Mouse (Mus musculus): Measurements from ENCODE around the gene Hdhd3. TPM values are rescaled to one million over a fixed set of nuclear protein-coding genes. Genes with fewer than 3 reads are reported as not detected.
"Not testable (repeated sequence)": the region's sequence is repeated elsewhere in the genome, so short reads cannot be mapped to it uniquely, and the experiment has no call there.

The Hdhd3 gene
- polyA plus RNA-seq, 1 experiment, result 63.6 TPM

DNA sequence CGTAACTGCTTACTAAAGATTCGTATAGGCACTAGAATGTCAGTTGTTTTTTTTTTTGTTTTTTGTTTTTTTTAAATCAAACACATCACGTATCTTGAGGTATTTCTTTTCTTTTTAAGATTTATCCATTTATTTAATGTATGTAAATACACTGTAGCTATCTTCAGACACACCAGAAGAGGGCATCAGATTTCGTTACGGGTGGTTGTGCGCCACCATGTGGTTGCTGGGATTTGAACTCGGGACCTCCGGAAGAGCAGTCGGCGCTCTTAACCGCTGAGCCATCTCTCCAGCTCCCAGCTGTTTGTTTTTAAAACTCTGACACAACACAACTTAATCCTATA, 23.7 kb downstream of the Hdhd3 start:
- peak; percentile 65; the same call in 1 of the 2 replicates for TF ChIP-seq CTCF (IDR thresholded peaks at IDR 0.05; ENCODE audit: extremely low read depth, insufficient read length, insufficient replicate concordance, low read depth, low read length)
- 7% methylated on average over 11 of the region's 11 CpGs for WGBS

DNA sequence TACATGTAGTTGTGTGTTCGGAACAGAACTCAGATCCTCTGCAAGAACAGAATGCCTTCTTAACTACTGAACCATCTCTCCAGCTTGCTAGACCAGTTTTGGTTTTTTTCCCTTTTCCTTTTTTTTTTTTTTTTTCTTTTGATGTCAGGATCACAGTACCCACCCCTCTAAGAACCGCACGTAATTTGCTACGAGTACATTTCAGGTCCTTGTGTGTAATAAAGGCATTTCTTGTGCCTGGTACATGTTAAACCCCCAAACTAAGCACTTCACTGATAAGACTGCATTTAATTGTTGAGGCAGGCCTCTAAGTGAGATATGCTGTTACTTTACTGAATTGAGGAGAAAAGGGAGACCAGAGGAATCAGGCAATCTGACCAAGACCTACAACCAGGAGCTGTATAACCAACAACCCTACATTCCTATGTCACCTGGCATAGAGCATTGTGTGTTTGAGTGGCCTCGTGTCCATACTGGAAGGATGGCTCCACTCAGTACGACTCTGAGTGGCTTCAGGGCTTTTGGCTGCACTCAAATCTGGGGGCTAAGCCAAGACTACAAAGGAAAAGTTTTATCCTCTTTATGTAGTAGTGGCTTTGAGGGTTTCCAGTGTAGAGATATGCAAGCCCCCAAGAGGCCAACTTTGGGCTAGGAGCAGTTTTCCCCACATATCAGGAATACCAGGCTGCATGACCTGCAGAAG, 25.6 kb downstream of the Hdhd3 start:
- Histone ChIP-seq H3K4me3 (ENCODE audit: low read depth, low read length) (no peak overlapping the region), H3K27ac (ENCODE audit: insufficient read depth, low read depth, low read length) (no peak overlapping the region), H3K27me3 (ENCODE audit: control insufficient read depth, insufficient read depth, low read length) (no peaks in the 10 kb centered on the region), H3K36me3 (ENCODE audit: control insufficient read depth, insufficient read depth, low read length) (peaks cover 2% of the 10 kb centered on the region; the same call in 1 of the 2 replicates), H3K4me1 (ENCODE audit: control insufficient read depth, insufficient read depth, insufficient read length, low read length) (peaks cover 7% of the 10 kb centered on the region; the same call in 1 of the 2 replicates)
- 88% methylated on average over 6 of the region's 6 CpGs for WGBS
- TF ChIP-seq POLR2A (IDR thresholded peaks at IDR 0.05; ENCODE audit: low read depth, low read length) (no peak), CTCF (IDR thresholded peaks at IDR 0.05; ENCODE audit: extremely low read depth, insufficient read length, insufficient replicate concordance, low read depth, low read length) (no peak)

More for the DNA sequence above, 23.7 kb downstream of the Hdhd3 start:
- H3K27ac ChIP-seq (ENCODE audit: insufficient read depth, low read depth, low read length); H3K36me3 ChIP-seq (ENCODE audit: control insufficient read depth, insufficient read depth, low read length); H3K27me3 ChIP-seq (ENCODE audit: control insufficient read depth, insufficient read depth, low read length): not testable (repeated sequence)
- H3K4me1 ChIP-seq (ENCODE audit: control insufficient read depth, insufficient read depth, insufficient read length, low read length), result peaks cover 12% of the 10 kb centered on the region; the same call in 1 of the 2 replicates
- H3K4me3 ChIP-seq (ENCODE audit: low read depth, low read length), result peak overlapping the region; percentile 70

DNA sequence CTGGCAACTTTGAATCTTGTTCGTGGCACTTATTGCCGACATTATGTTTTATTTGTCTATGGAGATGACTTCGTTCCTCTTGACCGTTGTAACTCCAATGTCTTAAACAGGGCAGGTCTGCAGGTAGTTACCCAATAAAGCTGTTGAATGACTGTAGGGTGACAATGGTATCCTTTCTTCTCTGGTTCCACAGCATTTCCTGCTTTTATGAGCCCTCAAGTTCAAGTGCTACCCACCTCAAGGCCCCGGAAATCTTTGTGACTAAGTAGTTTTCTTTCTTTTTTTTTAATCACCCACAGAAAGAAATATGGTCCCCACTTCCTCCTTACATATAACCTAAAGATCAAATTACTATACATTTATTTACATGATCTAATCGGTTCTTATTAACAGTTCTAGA, 27.5 kb downstream of the Hdhd3 start:
- Histone ChIP-seq H3K4me3 (ENCODE audit: low read depth, low read length) (no peak overlapping the region), H3K27ac (ENCODE audit: insufficient read depth, low read depth, low read length) (peak overlapping the region; percentile 71), H3K27me3 (ENCODE audit: control insufficient read depth, insufficient read depth, low read length) (no peaks in the 10 kb centered on the region), H3K36me3 (ENCODE audit: control insufficient read depth, insufficient read depth, low read length) (no peaks in the 10 kb centered on the region), H3K4me1 (ENCODE audit: control insufficient read depth, insufficient read depth, insufficient read length, low read length) (peaks cover 6% of the 10 kb centered on the region; the same call in 1 of the 2 replicates)
- TF ChIP-seq POLR2A (IDR thresholded peaks at IDR 0.05; ENCODE audit: low read depth, low read length) (no peak), CTCF (IDR thresholded peaks at IDR 0.05; ENCODE audit: extremely low read depth, insufficient read length, insufficient replicate concordance, low read depth, low read length) (no peak)
- WGBS, result 14% methylated on average over 6 of the region's 6 CpGs

DNA sequence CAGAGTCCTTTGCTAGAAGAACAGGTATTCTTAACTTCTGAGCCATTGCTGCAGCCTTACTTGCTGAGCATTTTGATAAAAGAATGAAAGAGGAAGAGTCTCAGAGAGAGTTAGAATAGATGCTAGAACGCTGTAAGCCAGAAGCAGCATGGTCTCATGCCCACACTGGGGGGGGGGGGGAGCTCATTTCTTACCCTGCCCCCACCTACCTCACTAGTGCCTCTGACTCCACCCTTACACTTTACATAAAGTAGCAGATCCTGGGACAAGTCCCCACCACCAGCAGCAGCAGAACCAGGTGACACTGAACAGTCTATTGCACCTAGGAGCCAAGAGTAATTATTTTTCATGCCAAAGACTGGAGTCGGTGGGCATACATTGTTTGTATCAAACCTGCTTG, 28.1 kb downstream of the Hdhd3 start:
- 52% methylated on average over 2 of the region's 2 CpGs for WGBS
- TF ChIP-seq POLR2A (IDR thresholded peaks at IDR 0.05; ENCODE audit: low read depth, low read length) (no peak), CTCF (IDR thresholded peaks at IDR 0.05; ENCODE audit: extremely low read depth, insufficient read length, insufficient replicate concordance, low read depth, low read length) (no peak)
- Histone ChIP-seq H3K27me3 (ENCODE audit: control insufficient read depth, insufficient read depth, low read length) (no peaks in the 10 kb centered on the region), H3K4me3 (ENCODE audit: low read depth, low read length) (no peak overlapping the region), H3K27ac (ENCODE audit: insufficient read depth, low read depth, low read length) (no peak overlapping the region), H3K4me1 (ENCODE audit: control insufficient read depth, insufficient read depth, insufficient read length, low read length) (peaks cover 8% of the 10 kb centered on the region), H3K36me3 (ENCODE audit: control insufficient read depth, insufficient read depth, low read length) (no peaks in the 10 kb centered on the region)

DNA sequence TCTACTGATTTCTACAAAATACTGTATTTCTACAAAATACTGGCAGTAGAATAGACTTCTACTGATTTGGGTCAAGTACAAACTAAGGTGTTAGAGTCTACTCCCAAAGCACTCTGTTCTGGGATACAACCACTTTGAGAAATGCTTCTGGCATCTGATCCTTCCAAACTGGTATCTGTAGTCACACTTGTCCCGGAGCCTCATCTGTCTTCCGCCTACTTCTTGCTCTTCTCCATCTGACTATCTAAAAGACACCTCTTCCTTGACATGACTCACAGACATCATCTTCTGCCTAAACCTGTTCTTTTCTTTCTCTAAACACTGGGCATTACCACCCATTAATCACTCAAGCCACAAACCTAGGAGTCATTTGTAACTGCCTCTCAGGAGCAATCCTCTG, 31.2 kb downstream of the Hdhd3 start:
- no peak for TF ChIP-seq POLR2A (IDR thresholded peaks at IDR 0.05; ENCODE audit: low read depth, low read length)
- no peak for TF ChIP-seq CTCF (IDR thresholded peaks at IDR 0.05; ENCODE audit: extremely low read depth, insufficient read length, insufficient replicate concordance, low read depth, low read length)
- WGBS, result 95% methylated on average over 2 of the region's 2 CpGs
- no peaks in the 10 kb centered on the region for H3K36me3 ChIP-seq (ENCODE audit: control insufficient read depth, insufficient read depth, low read length)

DNA sequence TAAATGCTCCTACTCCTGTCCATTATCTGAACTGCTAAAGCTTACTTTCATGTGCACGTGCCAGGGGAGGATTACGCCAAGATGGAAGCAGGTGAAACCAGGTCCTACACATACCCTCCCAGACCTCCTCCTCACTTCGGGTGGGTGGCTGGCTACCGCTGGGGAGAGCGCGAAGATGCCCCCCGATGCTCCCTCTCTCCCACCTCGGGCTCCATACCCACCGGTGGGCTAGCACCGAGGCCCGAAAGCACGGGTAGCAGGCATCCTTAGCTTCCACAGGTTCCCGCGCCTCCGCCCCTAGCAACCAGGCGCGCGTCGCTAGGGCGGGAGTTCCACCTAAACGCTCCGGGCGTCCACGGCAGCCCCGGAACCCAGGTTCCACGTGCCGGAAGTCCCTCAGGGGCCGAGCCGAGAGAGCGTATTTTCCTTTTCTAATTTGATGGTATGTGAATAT, 32.6 kb downstream of the Hdhd3 start, which contains the start of gene Wdr31:
Gene Wdr31 (minus strand): TSS at position 299 of the 454 bp plus-strand sequence.
- WGBS, result under 1% methylated on average over 30 of the region's 30 CpGs
- Histone ChIP-seq H3K4me1 (ENCODE audit: control insufficient read depth, insufficient read depth, insufficient read length, low read length) (peaks cover 4% of the 10 kb centered on the region), H3K27ac (ENCODE audit: insufficient read depth, low read depth, low read length) (no peak within 1 kb of the TSS), H3K27me3 (ENCODE audit: control insufficient read depth, insufficient read depth, low read length) (no peaks in the 10 kb centered on the region), H3K4me3 (ENCODE audit: low read depth, low read length) (peak within 1 kb of the TSS; percentile 77), H3K36me3 (ENCODE audit: control insufficient read depth, insufficient read depth, low read length) (no peaks in the 10 kb centered on the region)
- no peak for TF ChIP-seq CTCF (IDR thresholded peaks at IDR 0.05; ENCODE audit: extremely low read depth, insufficient read length, insufficient replicate concordance, low read depth, low read length)
- TF ChIP-seq POLR2A (IDR thresholded peaks at IDR 0.05; ENCODE audit: low read depth, low read length), result no peak

More for the DNA sequence above, 31.2 kb downstream of the Hdhd3 start:
- Histone ChIP-seq H3K4me3 (ENCODE audit: low read depth, low read length) (no peak overlapping the region), H3K27me3 (ENCODE audit: control insufficient read depth, insufficient read depth, low read length) (no peaks in the 10 kb centered on the region), H3K4me1 (ENCODE audit: control insufficient read depth, insufficient read depth, insufficient read length, low read length) (peaks cover 6% of the 10 kb centered on the region), H3K27ac (ENCODE audit: insufficient read depth, low read depth, low read length) (no peak overlapping the region)

DNA sequence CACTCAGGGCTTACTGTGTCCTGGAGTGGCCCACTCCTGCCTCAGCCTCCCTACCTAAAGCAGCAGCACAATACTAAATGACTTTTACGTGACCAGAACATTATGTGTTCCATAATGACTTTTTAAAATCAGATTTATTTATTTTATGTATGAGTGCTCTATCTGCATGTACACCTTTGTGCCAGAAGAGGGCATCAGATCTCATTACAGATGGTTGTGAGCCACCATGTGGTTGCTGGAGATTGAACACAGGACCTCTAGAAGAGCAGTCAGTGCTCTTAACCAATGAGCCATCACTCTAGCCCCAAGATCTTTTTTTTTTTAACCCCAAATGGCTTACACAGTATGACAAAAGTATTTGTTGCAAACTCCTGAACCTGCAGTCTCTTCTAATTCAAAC, 35.1 kb downstream of the Hdhd3 start:
- Histone ChIP-seq H3K27me3 (ENCODE audit: control insufficient read depth, insufficient read depth, low read length) (no peaks in the 10 kb centered on the region), H3K4me3 (ENCODE audit: low read depth, low read length) (no peak overlapping the region), H3K4me1 (ENCODE audit: control insufficient read depth, insufficient read depth, insufficient read length, low read length) (peaks cover 5% of the 10 kb centered on the region), H3K36me3 (ENCODE audit: control insufficient read depth, insufficient read depth, low read length) (no peaks in the 10 kb centered on the region), H3K27ac (ENCODE audit: insufficient read depth, low read depth, low read length) (no peak overlapping the region)
- 100% methylated on average over 1 of the region's 1 CpGs for WGBS
- no peak for TF ChIP-seq CTCF (IDR thresholded peaks at IDR 0.05; ENCODE audit: extremely low read depth, insufficient read length, insufficient replicate concordance, low read depth, low read length)
- TF ChIP-seq POLR2A (IDR thresholded peaks at IDR 0.05; ENCODE audit: low read depth, low read length), result no peak

Measured in small intestine, adult 2 months (tissue).